Mouse (Mus musculus): Measurements from ENCODE around the gene Tent5c.
A peak's percentile ranks its signal among the peaks of the same experiment; 100 is the strongest.

The Tent5c gene

DNA sequence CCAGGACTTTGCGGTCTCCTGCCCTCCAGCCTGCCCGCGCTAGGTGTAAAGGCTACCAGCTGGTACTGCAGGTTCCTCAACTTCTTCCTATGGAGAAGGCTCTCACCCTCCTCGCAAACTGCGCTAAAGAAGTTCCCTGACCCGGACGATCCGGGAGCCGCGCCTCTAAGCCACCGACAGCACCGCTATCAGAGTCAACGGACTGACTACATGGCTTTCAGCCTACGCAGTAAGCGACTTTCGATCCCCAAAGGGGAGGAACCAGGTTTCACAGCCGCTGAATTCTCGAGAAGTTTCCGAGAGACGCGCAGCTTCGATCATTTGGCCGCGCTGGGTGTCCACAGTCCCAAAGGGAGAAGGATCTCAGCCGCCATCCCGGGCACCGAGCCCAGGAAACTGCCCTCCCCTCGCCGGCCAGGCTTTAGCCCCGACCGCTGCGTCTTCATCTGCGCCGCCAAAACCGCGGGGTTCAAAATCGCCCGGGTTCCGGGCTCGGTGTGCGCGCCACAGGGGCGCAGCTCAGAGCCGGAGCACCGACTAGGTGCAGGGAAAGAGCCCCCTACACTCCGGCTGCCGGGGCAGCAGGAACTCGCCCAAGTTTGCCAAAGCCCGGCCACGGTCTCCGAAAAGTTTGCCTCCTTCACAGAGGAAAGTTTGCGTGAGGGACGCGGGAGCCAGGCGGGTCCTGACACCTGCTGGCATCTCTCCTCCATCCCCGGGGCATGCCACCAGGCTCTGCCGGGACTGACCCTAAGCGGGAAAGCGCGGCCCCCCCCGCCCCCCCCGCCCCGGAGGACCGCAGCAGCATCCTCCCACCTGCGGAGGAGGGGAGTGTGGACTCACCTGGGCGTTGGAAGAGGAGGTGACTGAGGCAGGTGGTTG is 632 bp downstream of the Tent5c start:
- peak; percentile 22 to 26 for DNase-seq (ENCODE audit: low read depth in 1 of 2, low spot score in 2 of 2)

DNA sequence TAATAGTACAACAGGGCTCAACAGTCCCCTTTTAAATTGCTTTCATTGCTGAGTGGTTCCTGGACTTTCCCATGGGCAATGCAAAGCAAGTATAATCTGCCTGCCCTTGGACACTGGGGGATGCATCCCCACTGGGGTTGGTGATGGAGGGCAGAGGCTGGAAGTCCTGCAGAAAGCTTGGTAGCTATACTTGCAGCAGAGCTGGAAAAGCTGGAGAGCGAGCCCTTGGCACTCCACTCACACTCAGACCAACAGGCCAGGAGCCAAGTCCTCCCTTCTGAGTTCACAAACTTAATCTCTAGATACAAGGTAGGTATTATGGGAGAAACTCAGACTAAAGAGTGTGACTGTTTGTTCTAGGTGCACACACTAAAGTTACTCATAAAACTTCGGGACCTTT is 2.1 kb downstream of the Tent5c start:
- no peak for DNase-seq (ENCODE audit: low read depth in 1 of 2, low spot score in 2 of 2)

DNA sequence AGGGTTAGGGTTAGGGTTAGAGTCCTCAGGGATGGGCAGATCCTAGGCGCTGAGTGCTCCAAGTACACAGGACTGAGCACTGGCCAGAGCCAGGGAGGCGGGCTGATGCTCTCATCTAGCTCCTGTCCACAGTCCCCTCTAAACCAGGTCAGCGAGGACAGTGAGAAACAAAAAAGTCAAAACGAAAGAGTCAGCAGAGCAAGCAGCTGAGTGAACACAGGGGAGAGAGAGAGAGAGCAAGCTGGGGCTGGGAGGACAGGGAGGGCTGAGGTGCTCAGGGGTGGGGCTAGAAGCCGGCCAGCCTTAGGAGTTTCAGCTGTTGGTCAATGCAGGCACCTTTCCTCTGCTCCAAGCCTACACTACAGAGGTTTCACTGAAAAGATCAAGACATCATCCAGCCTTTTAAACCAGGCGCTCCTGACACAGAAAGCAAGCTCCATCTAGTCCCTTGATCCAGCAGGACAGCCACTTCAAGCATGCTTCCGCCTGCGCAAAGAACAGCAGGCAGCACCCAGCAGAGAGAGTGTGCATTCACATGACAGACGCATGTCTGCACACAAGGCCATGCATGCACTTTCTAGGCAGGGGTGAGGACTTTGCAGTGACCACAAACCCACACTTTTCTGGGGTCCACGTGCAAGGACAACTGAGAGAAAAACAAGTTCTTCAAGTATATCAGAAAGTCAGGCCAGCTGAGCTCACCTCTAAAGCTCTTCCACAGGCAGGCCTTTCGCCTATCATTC is 3.6 kb downstream of the Tent5c start:
- DNase-seq (ENCODE audit: low read depth in 1 of 2, low spot score in 2 of 2): no peak

DNA sequence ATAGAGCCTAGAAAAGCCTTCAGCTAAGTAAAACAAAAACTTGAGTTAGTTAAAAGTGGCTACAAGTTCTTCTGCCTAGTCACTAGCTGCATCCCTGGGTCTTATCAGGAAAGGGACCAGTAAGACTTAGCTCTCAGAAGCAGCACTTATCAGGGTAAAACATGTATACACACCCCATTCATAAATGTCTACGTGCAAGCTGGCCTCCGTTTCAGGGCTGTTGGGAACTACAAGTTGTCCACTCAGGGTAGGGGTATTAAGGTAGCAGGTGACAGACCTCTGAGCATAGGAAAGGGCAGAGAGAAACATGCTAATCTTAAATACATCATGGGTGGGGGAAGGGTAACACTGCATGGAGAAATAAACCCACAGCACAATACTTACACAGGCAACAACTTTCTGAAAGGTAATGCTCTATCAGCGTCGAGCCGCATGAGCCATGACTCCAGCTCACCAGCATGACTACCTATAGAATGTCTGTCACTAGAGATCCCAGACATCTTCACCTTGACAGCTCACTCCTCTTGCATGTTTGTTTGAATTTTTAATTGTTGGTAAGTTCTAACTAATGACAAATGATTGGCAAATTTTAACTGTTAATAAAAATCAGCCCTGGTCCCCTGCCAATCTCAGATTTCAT is 6.0 kb downstream of the Tent5c start:
- no peak for DNase-seq (ENCODE audit: low read depth in 1 of 2, low spot score in 2 of 2)

DNA sequence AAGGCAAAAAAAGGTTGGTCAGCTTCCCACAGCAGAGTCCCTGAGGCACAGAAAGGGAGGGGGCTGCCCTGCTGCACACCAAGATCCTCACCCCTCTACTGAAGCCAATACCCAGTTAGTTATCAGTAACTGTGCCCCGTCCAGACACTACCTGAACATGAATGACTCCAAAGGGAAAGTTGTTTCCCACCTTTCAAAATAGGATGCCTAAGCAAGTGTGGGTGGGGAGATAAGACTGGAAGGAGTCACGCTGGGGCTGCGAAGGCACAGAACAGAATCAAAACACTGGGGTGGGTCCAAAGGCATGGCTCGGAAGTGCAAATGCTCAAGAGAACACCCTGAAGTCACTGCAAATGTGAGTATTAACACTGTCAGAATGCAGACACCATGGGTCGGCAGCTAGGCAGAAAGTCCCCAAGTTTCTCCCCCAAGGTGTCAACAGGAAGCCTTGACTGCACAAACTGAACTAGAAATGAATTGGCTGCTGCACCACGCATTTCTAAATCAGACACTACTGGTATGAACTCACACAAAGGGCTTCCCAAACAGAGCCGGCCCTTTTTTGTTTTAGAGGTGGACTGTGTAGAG is 6.7 kb downstream of the Tent5c start:
- no peak for DNase-seq (ENCODE audit: low read depth in 1 of 2, low spot score in 2 of 2)

DNA sequence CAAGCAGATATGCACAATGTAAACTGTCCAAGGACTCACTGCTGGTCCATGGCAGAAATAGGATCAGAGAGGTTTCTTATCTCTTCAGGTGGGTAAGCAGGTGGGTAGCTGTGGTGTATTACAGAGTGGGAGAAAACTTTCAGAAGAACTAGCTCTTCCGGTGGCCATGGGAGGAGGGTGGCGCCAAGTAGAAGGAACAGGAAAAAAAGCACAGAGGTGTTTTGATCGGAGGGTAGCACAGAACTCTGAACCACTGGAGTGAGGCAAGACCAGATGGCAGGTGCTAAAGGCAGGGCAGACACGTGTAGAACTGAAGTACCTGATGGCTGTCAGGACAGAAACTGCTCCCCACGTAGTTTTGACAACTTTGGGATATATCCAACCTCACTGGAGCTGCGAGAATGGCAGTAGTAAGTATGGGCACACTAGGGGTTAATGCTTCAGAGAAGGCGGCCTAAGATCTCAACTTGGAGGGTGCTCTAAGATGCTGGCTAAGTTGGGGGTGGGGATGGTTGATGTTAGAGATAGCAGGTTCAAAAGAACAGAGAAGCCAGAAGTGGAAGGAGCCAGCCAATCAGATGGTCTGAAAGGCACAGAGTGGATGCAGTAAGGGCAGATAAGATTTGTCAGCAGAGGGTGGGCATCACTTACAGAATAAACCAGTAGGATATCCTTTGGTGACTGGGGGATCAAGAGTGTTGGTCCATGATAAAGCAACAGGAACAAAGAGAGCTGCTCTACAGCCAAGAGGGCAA is 8.7 kb downstream of the Tent5c start:
- DNase-seq (ENCODE audit: low read depth in 1 of 2, low spot score in 2 of 2): no peak

DNA sequence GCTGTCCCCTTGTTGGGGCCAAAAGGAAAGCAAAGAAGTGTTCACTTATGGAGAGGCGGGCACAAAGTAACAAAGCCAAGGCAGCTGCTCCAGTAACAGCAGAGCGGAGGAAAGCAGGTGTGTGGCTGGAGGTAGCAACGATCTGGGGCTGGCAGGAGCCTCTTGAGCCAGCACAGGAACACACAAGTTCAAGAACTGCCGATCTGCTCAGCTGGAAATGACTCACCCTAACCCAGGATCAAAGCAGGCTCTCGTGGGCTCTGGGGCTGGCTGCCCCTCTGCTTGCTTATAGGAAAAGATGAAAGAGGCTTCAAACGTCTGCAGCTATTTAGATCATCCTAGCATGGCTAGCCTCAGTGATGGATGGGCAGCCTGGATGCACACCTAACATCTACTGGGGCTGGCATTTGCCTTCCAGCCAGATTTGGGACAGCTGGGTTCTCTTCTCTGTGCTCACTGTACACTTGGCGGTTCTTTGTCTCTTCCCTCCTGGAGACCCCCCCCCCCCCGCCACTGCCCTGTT is 14.1 kb downstream of the Tent5c start:
- no peak for DNase-seq (ENCODE audit: low read depth in 1 of 2, low spot score in 2 of 2)

DNA sequence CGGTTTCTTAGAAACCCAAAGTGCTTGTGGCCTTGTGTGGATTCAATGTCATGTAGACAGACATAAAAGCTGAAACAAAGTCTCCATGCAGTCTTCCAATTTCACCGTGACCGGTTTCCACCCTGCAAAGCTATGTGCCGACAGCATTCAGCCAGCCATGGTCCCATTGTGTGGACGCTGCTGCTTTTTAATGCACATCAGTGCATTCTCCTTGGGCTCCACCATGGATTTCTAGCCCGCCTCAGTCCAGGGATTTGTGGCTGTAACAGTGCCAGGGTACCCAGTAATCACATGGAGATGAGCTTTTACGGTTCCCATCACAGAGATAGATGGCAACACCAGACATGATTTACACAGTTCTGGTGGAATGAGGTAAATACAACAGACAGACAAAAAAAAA is 14.6 kb downstream of the Tent5c start:
- no peak for DNase-seq (ENCODE audit: low read depth in 1 of 2, low spot score in 2 of 2)

DNA sequence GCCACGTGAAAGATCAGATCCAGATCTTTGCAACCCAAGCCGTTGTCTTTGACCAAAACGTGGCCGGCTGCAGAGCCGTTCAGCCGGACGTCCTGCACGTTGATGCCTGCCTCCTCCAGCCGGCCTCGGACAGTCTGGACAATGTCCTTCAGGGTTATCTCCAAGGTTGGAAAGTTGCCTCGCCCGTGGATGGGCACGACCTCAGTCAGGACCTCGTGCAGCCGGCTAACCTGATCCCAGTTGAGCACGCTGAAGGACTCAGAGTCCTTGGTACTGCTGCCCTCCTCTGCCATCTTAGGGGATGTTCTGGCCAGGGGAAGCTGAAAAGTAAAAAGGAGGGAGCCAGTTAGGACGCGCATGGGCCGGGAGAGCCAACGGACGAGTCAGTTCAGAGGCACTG is 16.0 kb downstream of the Tent5c start:
- no peak for DNase-seq (ENCODE audit: low read depth in 1 of 2, low spot score in 2 of 2)

DNA sequence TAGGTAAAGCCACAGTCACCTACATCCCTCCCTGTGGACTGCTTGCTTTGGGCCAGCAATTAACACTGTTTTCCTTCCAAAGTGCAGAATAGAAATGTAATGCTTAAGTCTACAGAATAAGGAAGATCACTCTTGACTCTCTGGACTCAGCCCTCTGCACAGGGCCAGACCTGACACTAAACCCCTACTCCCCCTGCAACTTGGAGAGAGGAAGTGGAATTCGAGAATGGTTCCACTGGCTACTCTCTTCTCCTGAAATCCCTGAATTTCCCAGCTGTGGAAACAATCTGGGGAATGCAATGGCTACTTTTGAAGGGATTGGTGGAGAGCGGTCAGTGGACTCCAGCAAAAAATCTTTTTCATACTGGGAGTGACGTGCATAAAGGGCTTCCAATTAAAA is 18.2 kb downstream of the Tent5c start:
- DNase-seq (ENCODE audit: low read depth in 1 of 2, low spot score in 2 of 2): no peak

DNA sequence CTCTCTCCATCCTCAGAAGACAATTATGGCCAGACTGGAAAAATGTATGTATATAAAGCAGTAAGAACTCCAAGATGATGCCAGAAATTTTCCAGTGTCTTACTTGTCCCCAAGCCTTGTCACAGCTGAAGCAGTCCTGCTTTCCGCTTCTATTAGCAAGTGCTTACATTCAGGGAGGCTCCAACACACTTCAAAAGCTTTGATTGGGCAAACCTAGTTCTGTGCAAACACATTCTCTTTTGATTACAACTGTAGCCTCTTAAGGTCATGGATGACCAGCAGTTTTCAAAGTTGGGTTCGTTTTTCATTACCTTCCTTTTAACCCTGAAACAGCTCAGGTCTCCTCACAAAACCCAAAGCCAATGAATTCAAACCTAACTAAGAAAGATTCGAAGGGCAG is 19.0 kb downstream of the Tent5c start:
- no peak for DNase-seq (ENCODE audit: low read depth in 1 of 2, low spot score in 2 of 2)

DNA sequence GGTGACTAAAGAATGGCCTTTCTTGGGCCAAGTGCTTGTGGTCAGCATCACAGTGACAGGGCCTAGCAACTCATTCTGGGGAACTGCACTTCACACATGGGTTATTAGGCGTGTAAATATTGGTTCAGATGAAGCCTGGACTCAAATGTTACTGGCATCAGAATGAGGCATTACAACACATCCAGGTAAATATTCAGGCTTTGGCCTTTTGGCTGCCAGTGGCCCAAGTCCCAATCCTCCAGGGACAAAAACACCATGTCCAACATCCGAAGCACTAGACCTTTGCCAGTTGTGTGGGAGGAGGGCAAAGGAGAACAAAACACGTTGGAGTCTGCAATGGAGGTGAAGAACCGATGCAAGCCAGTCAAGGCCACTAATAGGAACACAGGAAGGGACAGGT is 22.6 kb downstream of the Tent5c start:
- DNase-seq (ENCODE audit: low read depth in 1 of 2, low spot score in 2 of 2): no peak

DNA sequence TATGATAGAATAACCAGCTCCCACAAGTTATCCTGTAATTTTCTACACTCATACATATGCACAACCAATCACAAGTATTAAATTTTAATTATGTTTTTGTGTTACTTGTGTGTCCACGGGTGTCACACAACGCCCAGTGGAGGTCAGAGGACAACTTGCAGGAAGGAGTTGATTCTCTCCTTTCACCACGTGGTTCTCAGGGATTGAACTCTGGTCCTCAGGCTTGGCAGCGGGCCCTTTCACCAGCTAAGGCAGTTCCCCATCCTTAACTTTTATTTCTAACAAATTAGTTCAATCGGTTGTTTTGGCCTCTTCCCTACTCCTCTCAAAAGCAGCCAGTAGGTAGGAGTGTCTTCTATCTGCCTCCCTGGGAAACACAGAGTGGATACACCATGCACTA is 24.5 kb downstream of the Tent5c start:
- DNase-seq (ENCODE audit: low read depth in 1 of 2, low spot score in 2 of 2): no peak

DNA sequence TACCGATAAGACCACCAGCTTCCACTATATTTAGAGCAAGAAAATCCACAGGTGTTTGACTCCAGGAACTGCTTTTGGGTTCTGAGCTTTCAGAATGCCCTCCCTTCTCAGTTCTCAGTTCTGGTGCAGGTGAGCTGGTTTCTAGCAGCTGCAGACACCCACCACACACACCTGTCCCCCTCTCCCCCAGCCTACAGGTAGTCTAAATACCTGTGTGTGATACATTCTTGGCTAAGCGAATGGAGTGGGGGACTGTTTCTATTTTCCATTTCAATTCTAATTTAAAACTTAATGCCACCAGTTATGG is 25.2 kb downstream of the Tent5c start:
- no peak for DNase-seq (ENCODE audit: low read depth in 1 of 2, low spot score in 2 of 2)

DNA sequence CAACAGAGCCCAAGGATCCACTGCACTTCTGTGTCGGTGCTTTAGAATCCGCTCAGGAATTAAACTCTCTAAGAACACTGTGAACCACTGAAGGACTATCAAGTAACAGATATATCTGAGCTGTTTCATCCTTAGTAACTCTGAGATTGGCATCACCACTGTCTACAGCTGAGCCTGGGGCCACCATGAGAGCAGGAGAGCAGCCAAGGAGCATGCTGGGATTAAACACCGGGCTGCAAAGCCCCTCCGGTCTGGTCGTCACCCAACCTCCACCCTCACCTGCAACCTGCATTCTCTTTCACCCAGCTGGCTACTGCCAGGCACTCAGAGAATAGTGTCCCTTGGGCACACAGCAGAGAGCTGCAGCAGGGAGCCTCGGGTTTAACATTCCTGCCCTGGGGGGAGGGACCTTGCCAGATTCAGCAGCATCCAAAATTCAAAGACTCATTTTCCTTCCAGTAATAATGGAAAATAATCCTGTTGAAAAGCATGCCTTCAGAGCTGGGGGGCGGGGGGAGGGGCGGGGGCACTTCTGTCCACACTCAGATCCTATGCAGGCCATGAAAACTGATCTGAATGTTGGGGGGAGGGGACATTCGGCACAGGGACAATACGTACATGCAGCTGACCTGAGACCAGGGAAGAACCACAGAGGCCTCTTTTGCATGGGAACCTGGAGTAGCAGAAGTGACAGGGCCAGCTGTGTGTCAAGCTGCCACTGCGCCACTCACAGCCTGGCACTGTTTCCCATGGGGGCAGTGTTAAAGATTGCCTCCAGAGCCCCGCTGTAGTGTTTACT is 25.8 kb downstream of the Tent5c start:
- no peak for DNase-seq (ENCODE audit: low read depth in 1 of 2, low spot score in 2 of 2)

DNA sequence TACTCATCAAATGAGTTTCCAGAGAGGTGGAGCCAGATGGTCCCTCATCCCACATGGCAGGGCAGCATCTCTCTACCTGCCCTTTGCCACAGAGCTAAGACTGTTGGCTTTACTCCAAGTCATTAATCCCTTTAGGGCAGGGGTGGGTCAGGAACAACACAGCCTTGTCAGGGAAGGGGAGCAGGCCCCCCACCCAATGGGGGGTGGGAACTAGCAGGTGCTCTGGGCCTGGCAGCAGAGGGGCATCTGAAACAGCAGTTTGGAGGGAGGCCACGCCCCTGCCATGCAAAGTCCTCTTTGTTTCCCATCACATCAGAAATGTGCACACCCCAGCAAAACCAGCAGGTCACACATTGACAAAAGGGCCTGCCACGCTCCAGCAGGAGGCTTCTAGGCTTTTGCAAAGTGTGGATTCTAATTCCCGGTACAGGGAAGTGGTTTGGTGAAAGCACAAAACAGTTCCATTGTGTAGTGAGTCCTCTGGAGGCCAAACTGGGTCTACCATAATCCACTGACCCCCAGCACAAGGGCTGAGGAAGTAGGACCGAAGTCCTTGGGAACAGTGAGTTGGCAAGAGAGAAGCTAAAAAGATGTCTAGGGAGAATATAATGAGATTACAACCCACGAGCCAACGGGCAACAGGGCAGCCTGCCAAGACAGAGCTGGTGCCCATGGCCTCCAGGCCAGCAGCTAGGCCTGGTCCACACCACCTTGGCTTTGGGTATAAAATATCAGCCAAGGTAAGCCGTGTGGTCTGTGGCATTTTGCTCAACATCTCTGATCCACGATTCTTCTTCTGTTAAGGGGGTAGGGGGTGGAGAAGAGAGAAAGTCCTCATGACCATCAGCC is 26.7 kb downstream of the Tent5c start:
- no peak for DNase-seq (ENCODE audit: low read depth in 1 of 2, low spot score in 2 of 2)

DNA sequence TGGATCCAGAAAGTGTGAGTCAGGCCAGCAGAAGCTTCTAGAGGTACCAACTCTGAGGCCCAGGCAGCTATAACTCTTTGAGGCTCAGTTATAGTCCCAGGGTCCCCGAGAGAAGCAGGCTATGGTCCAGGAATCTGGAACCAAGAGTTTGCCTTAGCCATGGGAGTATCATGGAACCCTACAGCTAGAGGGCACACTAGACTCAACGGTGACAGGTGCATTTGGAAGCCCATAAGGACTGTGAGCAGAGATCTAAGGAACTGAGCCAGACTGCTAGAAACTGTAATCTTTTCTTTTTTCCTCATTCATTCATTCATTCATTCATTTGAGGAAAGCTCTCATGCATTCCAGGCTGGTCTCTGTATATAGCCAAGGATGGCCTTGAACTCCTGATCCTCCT is 28.6 kb downstream of the Tent5c start:
- no peak for DNase-seq (ENCODE audit: low read depth in 1 of 2, low spot score in 2 of 2)

DNA sequence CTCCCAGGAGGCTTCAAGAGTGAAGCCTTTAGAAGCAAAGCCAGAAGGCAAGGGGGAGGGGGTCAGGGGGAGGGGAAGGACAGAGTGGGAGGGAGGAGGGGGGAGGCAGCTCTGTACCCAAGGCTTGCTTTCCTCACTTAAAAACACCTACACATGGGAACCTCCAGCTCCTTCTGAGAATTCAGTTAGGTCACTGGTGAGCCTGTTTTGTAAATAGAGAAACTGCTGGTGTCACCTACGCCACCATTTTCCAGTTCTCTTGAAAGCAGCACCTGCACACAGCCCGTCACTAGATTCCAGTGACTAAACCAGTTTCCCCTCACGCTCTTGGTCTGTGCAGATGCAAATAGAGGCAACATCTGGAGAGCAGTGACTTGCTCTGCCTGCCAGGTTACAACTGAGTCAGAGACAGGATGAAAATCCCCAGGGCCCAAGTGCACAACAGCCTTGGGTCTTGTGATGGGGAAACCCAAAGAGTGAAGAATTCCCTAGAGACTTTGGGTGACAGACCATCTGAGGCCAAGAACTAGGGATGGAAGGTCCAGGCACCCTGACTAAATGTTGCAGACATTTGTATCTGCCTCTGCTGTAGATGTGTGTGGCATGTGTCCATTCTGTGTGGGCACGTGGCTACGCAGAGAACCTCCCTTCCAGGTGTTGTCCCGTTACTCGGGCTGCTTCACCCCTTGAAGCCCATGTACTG is 45.2 kb downstream of the Tent5c start:
- DNase-seq (ENCODE audit: low read depth in 1 of 2, low spot score in 2 of 2): no peak

DNA sequence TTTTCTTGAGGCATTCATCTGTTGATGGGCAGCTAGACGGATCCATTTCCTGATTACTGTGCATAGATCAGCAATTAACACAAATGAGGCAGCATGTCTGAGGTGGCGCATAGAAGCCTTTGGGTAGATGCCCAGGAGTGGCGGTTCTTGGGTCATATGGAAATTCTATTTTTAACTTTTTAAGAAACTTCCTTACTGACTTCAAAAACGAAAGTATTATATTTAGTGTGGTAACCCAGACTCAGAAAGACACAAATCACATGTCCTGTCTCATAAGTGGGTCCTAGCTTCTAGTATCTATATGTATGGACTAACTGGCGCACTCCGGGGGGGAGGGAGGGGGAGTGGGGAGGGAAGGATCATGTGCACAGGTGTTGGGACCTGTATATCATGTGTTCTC is 46.6 kb downstream of the Tent5c start:
- no peak for DNase-seq (ENCODE audit: low read depth in 1 of 2, low spot score in 2 of 2)
